Mouse (Mus musculus) effector memory CD4-positive, alpha-beta T cell, adult 5 months (primary cell): Measurements from ENCODE around the gene Gm21970. TPM values are rescaled to one million over a fixed set of nuclear protein-coding genes. Genes with fewer than 3 reads are reported as not detected.

Source experiments
- polyA plus RNA-seq: library from polyadenylated mRNA; unstranded; fragments of 100-300 nt; shearing (Covaris generic); gene quantifications from one replicate; pipeline ENCODE4 v1.2.1, GENCODE M21; 2017

Gm21970 gene
- polyA plus RNA-seq: not detected

DNA sequence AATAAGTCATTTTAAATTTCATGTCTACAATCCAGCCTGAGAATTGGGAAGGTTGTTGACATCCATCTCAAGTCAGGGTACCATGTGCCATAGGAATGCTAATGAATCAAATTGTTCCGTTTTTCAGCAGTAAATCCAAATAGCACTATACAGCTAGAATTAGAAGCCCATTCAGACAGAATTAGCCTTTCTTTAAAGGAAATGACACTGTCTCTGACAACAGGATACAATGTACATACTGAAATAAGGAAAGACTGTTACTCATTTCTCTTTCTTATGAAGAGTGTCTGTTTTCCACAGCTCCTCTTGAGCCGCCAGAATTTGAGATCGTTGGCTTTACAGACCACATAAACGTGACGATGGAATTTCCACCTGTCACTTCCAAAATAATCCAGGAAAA, at the start of gene Gm21970:
Gm21970 (plus strand) TSS at position 301 of the 400 bp plus-strand sequence.

DNA sequence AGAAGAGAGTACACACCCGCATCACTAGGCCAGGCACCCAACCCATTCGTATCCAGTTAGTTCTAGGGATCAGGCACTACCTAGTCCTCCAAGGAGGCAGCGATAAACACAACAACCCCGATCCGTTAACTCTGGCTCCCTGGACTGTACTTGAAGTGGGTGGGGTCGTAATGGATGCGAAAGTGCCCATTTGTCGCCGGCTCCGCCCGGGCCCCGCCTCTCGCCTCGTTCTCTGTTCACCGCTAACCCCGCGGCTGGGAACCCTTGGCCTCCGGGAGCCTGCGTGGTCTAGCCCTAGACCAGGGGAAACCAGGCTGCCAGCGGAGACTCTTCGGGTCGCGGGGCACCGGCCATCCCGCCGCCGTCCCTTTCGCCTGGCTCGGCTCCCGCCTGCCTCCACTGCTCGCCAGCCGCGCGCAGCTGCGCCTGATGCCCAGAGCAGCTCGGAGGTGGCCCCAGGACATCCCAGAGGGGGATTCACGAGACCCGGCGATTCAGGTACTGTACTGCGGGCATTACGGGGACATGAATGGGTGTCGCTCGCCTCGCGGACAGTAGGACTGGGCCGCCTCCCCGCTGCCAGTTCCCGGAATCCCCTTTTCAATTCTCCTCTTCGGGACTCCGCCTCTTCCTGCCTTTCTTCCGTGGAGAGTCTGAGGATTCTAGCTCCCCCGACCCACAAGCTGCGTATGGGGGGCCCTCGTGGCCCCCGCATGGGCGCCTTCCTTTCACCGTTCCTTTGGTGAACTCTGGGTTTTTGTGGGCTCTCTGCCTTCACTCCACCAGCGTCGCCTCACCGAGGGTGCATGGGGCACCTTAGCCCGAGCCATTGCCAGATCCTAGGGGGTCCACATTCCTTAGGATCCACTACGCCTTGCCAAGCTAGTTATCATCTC, 18.7 kb upstream of the Gm21970 start, which contains the start of gene Ifnar2:
Ifnar2 (plus strand) TSS at position 207 of the 896 bp plus-strand sequence.

DNA sequence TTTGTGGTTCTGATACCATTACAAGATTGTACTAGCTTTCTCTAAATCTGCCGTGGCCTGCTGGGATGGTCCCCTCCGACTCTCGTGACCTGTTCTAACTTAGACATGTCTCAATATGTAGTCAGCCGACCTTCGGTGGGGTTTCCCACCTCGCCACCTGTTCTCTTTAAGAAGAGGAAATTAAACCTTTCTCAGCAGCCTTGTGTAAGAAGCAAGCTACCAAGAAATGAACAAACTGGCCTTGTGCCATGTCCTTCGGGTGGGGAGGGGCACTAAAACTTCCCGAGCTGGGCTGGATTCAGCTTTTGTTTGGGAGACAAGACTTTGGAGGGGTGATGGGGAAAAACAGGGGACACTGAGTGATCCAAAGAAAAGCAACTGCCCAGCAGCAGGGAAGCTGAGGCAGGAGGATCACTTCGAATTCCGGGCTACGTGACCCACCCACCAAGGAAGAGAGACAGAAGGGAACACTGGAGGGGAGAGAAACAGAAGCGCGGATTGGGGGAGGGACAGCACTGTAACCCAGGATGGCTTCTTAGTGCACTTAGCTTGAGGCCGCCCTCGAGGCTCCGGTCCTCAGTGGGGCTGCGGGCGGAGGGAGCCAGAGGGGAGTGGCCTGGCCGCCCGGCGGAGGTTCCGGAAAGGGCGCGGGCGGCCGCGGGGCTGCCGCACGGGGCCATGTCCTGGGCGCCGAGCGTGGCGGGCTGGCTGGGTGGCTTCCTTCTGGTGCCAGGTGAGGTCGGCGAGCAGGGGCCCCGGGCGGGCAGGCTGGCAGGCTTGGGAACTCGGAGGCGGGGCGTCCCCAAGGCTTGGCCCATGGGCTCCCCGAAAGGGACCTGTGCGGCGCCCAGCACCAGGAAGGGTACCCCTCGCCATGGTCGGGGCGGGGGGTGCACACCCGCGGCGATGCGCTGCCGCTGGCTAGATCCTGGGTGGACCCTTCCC, 14.4 kb downstream of the Gm21970 start, which contains the start of gene Il10rb:
Il10rb (plus strand) TSS at position 525 of the 945 bp plus-strand sequence.

Other genes with a start within 250 kb of the Gm21970 start
- gene Olig2, start 166.3 kb upstream of the Gm21970 start, polyA plus RNA-seq: not detected
- not detected for gene Olig1, start 121.9 kb upstream of the Gm21970 start, polyA plus RNA-seq
- 152 TPM for gene Ifnar2, start 18.9 kb upstream of the Gm21970 start, polyA plus RNA-seq
- gene Il10rb, start 14.4 kb downstream of the Gm21970 start, polyA plus RNA-seq: 79.6 TPM
- gene Ifnar1, start 93.5 kb downstream of the Gm21970 start, polyA plus RNA-seq: 248 TPM
- 40.4 TPM for gene Ifngr2, start 155.4 kb downstream of the Gm21970 start, polyA plus RNA-seq
- gene Tmem50b, start 206.1 kb downstream of the Gm21970 start, polyA plus RNA-seq: 44.0 TPM
- 0.51 TPM for gene Dnajc28, start 227.3 kb downstream of the Gm21970 start, polyA plus RNA-seq